Mouse (Mus musculus) v-Abl transformed pro-B cells (cell line): ENCODE results near the gene Vmn1r126.
"Not testable (repeated sequence)": the region's sequence is repeated elsewhere in the genome, so short reads cannot be mapped to it uniquely, and the experiment has no call there.

Source experiments
- in situ Hi-C, 2 experiments: fragments of 400-800 bp; cut with MboI; formaldehyde crosslinking; loops; one replicate each; pipeline ENCODE4 v1.15.1; 2025; ENCODE audit not compliant: unreplicated experiment in 2 of 2

The Vmn1r126 gene

DNA sequence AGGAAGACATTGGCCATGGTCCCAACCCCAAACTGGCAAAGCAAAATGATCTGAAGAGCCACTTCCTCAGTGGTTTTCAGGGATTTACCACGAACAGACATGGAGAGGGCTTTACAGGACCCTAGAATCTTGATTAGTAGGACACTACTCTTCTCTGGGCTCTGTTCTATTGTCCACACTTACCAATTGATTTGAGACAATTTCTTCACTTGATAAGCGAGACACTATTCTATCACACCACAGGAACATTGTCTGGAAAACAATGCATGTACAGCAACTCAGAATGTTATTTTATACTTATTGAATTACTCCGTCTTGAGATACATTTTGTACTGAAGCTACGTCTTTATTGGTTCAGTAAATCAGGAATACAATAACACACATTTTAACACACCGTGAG, at the start of gene Vmn1r126:
Vmn1r126 (minus strand) TSS at position 101 of the 400 bp plus-strand sequence.
- in situ Hi-C loops, result not testable (repeated sequence)

DNA sequence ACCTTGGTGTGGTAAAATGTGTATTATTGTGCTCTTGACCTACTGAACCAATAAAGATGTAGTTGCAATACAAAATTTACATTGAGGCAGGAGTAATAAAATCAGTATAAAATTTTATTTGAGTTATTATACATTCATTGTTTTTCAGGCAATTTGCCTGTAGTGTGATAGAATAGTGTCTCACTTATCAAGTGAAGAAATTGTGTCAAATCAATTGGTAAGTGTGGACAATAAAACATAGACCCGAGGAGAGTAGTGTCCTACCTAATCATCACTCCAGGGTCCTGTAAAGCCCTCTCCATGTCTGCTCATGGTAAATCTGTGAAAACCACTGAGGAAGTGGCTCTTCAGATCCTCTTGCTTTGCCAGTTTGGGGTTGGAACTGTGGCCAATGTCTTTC, 47.8 kb upstream of the Vmn1r126 start, which contains the start of gene Vmn1r128:
Vmn1r128 (plus strand) TSS at position 301 of the 400 bp plus-strand sequence.
- in situ Hi-C loops, result not testable (repeated sequence)

DNA sequence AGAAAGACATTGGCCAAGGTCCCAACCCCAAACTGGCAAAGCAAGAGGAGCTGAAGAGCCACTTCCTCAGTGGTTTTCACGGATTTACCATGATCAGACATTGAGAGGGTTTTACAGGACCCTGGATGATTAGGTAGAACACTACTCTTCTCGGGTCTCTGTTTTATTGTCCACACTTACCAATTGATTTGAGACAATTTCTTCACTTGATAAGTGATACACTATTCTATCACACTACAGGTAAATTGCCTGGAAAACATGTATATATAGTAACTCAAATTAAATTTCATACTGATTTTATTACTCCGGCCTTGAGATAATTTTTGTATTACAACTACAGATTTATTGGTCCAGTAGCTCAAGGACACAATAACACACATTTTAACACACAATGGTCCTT, 18.5 kb upstream of the Vmn1r126 start, which contains the start of gene Vmn1r127:
Vmn1r127 (minus strand) TSS at position 101 of the 400 bp plus-strand sequence.
- in situ Hi-C loops, result not testable (repeated sequence)

DNA sequence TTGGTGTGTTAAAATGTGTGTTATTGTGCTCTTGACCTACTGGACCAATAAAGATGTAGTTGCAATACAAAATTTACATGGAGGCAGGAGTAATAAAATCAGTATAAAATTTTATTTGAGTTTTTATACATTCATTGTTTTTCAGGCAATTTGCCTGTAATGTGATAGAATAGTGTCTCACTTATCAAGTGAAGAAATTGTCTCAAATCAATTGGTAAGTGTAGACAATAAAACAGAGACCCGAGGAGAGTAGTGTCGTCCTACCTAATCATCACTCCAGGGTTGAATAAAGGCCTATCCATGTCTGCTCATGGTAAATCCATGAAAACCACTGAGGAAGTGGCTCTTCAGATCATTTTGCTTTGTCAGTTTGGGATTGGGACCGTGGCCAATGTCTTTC, 29.4 kb downstream of the Vmn1r126 start, which contains the start of gene Vmn1r125:
Vmn1r125 (plus strand) TSS at position 301 of the 400 bp plus-strand sequence.
- in situ Hi-C loops, result not testable (repeated sequence)

DNA sequence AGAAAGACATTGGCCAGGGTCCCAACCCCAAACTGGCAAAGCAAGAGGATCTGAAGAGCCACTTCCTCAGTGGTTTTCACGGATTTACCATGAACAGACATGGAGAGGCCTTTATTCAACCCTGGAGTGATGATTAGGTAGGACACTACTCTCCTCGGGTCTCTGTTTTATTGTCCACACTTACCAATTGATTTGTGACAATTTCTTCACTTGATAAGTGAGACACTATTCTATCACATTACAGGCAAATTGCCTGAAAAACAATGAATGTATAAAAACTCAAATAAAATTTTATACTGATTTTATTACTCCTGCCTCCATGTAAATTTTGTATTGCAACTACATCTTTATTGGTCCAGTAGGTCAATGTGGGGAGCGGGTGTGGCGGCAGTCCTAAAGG, 40.8 kb downstream of the Vmn1r126 start, which contains the start of gene Vmn1r124:
Vmn1r124 (minus strand) TSS at position 101 of the 400 bp plus-strand sequence.
- in situ Hi-C loops, result not testable (repeated sequence)
